Mouse (Mus musculus) adrenal gland (tissue): ENCODE measurements around the gene Ccdc146.

ENCODE experiments used
- intact Hi-C: fragments of 180-260 bp; cut with DNase I; formaldehyde crosslinking; loops from one replicate; pipeline ENCODE4 v1.15.1; 2025
- long read RNA-seq, 2 experiments: library from polyadenylated mRNA; unstranded; transcript quantifications; one replicate each; pipeline ENCODE4 v2.0.0; 2020; ENCODE audit warnings: borderline replicate concordance in 1 of 2; ENCODE audit not compliant: insufficient replicate concordance in 1 of 2

The Ccdc146 gene
- long read RNA-seq, experiment 1: 0 reads
- long read RNA-seq, experiment 2: 0 reads

DNA sequence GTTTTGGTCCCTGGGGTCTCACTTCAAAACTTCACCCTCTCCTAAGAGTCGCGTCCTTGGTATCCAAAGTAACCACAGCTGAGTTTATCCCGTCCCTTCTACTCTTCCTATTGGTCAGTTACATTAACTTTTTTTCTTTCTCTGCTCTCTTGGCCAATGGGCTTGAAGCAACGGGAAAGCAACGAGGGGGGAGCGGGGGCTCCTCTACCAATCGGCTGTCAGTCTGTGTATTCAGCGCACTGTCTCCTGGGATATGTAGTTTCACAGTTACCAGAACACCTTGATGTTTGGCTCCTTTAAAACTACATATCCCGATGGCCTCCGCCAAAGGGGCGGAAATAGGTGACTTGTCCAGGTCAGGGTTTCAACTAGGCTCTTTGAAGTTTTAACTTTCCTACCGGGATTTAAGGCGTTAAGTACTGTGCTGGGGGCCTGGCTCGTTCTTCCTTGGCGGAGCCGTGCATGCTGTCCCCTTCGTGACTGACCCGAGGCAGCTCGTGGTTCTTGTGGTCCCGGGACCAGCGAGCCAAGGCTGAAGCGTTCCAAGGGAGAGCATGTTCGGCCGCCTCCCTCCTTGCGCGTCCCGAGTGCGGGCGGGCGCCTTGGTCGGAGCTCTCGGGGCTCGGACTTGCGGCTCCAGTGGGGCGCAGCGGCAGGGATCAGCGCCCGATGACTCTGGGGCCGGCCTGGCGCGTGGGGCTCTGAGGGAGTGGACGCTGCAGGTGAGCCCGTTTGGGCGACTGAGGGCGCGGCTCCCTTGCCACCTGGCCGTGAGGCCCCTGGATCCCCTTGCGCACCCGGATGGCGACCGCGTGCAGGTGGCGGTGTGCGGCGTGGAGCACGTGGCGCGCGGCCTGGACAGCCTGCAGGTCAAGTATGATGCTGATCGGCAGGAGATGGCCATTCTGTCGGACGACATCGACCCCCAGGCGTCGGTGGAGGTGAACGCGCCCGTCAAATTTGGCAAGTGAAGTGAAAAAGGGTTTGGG is at the start of gene Ccdc146, which contains the start of gene Fam185a:
Gene Ccdc146 (minus strand): TSS at position 64 of the 989 bp plus-strand sequence.
Gene Fam185a (plus strand): TSS at position 345 of the 989 bp plus-strand sequence.
- intact Hi-C loops: loop anchor here (5.0 kb wide), 2 partner anchors 153 to 162 kb away; no protein-coding TSS in a partner anchor

DNA sequence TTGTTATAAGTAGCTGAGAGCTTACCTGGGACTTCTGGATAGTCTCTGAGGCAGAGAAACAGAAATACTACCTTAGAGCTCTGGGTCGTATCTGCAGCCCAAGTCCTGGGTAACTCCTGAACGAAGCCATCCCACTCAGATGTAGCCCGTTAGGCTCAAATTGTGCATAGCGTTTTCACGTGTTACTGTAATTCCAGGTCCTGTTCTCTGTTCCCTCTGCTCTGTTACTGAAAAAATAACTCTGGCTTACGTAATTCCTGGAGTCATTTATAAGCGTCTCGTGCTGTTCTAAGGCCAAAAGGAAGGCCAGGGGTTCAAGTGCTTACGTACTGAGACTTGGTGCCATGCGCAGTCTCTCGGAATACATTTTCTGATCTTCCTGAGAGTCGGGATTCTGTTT is 43.6 kb upstream of the Ccdc146 start:
- intact Hi-C loops: no loop called here

DNA sequence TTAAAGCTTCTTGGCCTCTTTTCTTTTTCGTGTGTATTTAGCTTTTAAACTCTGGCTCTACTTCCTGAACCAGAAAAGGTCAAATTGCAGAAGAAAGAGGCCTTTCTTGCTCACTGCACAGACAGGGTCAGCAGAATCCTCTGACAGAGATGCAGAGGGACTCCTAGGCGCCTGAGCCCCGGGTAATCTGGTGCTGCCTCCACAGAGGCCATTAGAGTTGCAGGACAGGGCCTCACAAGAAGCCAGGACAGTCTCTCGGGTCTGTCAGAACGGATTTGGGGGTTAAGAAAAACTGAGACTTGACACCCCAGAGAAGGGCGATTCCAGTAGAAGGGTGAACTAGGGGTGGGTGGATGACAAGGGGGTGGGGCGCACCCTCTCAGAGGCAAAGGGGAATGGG is 42.9 kb upstream of the Ccdc146 start:
- intact Hi-C loops: no loop called here

DNA sequence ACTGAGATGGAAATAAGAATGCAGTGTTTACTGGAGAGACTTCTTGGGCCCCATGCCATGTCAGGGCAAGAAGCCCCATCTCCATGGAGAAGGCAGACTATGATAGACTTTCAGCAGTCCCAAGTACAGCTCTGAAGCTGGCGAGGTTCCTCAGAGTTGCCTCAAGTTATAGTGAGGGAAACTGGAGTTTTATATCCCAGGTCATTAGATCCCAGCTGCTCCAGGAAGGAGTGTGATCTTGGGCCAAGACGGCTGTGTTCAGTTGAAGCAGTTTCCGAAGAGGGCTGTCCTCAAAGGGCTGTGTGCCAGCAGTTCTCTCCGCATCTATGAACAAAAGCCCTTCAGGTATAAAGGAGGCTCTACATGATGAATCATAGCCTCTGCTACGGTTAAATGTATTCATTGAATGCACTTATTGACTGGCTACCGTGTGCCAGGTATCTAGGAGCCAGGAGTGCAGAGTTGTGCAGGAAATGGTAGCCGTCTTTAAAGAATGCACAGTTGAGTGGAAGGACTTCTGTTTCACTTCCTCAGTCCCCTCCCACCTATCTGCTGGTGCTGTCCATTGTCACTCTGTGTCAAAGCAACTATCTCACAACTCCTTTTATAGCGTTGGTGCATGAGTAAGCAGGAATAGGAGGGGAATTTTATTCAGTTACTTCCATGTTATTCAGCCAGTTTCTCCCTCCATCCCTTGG is 16.5 kb upstream of the Ccdc146 start:
- intact Hi-C loops: no loop called here

DNA sequence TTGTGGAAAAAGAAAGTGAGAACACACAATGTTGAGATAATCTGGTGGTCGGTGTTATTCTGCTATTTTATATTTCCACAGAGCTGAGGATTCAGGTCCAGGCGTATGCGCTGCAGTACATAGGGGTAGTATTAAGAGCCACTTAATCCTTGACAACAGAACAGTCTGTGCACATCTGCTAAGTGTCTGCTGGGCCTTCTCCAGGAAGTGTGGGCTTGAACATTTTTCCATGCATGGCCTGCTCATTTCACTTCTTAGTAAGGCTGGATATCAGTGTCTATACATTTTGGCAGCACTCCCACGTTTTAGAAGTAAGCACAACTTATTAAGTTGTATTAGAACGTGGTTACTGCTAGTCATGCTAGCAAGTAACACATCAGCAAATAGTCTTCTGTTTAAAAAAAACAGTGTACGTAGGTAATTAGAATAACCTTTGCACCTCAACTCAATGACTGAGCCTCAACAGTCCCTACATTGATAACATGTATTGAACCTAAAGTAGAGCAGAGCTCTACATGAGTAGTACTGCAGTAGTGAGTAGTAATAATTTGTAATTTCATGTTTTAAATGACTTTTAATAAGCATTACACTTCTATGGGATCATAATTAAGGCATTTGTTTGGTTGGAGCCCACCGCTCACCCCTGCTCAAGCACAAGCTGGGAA is 15.1 kb upstream of the Ccdc146 start:
- intact Hi-C loops: no loop called here

DNA sequence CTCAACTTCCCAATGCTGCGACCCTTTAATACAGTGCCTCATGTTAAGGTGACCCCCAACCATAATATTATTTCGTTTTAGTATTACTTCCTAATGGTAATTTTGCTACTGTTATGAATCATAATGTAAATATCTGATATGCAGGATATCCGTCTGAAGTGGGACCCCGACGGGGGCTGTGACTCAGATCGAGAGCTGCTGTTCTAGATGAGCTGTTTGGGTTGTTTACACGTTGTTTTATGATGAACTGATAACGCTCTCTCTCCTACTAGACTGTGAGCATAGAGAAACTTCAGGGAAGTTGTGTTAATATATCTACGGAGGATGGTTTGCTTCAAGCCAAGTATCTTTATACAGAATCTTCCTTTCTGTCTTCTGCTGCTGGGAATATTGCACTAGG is 14.0 kb upstream of the Ccdc146 start:
- intact Hi-C loops: no loop called here

DNA sequence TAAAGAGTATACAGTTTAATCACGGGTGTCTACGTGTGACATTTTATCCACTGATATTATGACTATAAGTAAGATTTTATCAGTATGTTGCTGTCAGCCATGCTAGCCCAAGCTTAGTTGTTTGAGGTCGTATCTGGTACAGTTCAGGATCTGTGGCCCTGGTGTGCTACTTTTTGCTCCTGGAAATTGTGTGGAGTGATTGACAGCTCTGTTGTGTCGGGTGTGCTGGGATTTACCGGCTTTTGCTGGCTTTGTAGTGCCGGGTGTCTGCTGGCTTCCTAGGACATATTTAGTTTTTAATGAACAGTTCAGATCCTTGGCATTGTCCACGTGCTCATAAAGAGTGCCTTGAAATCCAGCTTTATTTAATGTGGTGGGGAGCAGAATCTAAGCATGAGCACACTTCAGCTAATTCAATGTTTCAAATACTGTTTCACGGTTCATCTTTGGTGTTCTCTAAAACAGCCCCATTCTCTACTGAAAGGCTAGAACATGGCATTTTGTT is 12.0 kb upstream of the Ccdc146 start:
- intact Hi-C loops: no loop called here

DNA sequence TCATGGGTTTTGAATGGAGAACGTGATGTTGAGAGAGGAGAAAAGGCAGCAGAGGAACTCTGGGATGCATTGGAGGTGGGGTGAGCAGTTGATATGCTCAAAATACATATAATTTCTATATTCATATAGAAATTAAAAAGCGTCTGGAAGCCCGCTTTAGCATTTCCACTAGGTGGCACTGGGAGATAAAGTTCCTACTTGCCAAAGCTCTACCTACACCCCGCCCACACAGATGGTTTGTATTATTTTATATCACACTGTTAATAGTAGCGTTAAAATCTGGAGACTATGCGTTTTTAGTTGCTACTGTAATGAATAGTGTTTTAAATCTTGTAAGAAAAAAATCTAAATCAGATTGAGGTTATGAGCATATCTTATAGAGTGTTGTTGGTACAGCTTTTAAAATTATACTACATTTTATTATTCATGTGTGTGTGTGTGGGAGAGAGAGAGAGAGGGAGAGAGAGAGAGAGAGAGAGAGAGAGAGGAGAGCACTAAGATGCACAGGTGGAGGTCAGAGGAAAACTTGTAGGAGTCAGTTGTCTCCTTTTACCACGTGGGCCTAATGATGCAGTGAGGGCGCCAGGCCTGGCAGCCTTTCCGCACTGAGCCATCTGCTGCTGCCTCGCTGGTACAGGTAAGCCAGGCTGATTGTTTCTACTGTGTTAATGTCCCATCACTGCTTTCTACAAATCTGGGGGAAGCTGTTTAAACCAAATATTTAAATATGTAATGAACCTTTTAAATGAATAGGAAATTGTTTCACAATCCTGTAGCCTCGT is 9.9 kb upstream of the Ccdc146 start:
- intact Hi-C loops: no loop called here

DNA sequence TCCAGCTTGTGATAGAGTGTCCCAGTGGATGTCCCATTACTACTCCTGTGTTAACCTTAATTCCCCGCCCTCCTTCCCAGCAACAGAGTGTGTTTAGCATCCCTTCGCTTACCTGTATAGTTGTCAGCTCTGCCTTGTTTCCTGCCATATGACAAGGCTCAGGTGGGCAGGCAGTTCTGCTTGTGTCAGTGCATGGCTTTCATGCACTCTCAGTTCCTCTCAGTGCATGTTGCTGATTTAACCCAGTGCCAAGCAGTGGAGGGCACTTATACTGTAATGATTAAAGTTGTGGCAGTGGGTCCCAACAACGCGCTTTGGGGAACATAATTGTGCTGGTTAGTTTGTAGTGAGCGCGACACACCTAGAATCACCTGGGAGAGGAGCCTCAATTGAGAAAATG is 2.2 kb upstream of the Ccdc146 start:
- intact Hi-C loops: loop anchor here (5.0 kb wide), 1 partner anchor 161 kb away; no protein-coding TSS in a partner anchor

DNA sequence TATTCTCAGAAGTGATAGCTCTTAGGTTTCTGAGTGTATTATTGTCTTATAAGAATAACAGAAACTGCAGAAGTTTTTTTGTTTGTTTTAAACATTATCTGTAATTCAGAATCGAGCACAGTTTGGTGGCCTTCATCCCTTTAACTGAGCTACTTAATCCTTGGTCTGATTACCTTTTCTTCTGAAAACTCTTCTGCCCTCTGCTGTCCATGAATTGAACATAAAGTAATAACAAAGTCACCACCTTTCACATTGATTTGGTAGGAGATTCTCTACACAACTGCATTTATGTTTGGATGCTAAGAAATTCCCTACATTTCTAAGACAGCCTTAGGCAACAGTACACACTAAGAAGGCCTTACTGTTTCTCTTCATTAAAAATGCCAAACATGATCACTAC is 3.9 kb downstream of the Ccdc146 start:
- intact Hi-C loops: loop anchor here (2.0 to 5.0 kb wide), 2 partner anchors 94 to 148 kb away; no protein-coding TSS in a partner anchor

DNA sequence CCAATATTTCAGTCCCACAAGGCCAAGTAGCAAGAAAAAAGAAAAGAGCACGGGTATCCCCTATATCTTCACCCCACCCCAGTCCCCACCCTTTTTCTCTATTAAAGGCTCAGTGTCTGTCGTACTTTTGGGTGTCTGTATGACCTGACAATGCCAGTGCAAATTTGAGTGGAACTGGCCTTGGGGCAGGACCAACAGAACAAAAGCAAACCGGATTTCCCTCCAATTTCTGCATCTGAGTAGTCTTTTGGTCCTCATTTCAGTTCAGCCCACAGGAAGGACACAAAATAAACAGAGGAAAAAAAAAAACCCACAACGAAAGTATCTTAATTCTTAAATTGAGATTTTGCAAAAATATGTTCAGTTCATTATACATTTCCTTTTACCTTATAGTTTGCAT is 5.9 kb downstream of the Ccdc146 start:
- intact Hi-C loops: no loop called here

DNA sequence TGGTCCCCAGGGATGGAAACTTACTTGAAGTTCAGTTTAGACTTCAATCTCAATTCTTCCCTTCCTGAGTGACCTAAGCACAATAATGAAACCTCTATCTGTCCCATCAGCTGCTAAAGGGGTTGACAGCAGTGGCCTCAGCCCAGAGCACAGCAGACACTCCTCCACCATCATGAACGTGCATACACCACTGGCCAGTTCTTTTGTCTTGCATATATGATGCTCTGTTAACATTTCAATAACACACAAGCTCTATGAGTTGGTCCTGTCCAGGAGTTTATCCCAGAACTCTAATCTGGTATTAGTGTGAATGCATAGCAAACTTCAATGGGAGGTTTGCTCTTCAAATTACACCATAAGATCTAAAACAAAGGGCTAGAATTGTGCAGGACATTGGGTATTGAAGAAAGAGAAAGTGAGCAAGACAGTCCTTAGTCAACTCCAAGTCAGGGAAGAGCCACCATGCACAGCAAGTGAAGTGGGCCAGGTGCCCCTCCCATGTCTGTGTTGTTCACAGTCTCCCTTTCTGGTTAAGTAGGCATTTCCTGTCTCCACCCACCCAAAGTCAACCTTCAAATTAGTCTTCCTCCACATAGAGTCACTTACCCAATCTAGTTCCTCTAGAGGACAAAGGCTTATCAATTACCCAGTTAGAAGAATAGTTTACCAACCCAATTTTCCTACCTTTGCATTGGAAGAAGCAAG is 10.2 kb downstream of the Ccdc146 start:
- intact Hi-C loops: no loop called here

DNA sequence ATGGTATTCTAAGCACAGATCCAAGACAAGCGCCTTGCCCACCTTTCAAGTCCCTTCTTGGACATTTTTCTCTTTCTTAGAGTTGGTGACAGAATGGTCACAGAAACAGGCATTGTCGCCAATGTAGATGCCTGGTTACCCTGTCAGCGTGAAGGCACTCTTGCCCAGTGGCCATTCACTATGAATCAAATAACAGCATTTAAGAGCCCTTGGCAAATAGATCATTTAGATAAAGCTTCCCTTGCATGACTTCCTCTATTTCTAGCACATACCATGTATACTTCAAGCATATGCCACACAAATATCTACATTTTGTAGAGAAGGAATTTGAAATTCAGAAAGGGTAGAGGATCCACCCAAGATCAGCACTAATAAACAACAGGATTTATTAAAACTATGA is 11.2 kb downstream of the Ccdc146 start:
- intact Hi-C loops: no loop called here

DNA sequence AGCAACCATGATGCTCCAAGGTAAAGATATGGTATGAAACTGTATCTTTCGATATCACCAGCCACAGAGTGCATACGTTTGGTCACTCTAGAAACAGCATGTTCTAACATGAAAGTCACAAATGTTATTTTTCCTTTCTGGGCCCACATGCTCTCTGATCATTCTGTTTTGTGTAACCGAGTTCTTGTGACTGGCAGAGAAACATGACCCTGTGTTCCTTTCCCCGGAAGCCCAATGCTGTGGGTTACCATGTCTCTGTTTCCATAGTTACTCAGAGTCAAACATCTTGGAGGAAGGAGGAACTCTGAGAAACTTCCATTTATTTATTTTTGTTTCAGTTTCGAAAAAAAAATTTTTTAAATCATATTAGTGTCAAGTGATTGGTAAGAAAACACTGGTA is 12.4 kb downstream of the Ccdc146 start:
- intact Hi-C loops: no loop called here

DNA sequence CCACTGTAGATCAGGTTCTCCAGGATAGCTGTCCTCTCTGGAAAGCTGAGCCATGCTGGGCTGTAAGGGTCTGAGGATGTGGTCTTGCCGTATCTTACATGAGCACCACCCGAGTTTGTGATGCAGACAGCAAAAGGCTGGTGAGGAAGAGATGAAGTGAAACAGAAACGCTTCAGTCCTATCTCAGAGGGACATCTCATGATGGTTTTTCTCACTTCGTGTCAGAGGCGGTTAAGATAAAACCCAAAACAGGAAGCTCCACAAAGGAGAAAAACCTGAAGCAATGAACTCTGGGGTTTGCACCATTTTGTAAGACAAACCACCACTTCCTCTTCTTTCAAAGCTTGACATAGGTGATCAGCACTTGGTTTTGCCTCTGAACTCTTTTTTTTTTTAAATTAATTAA is 13.2 kb downstream of the Ccdc146 start:
- intact Hi-C loops: no loop called here

DNA sequence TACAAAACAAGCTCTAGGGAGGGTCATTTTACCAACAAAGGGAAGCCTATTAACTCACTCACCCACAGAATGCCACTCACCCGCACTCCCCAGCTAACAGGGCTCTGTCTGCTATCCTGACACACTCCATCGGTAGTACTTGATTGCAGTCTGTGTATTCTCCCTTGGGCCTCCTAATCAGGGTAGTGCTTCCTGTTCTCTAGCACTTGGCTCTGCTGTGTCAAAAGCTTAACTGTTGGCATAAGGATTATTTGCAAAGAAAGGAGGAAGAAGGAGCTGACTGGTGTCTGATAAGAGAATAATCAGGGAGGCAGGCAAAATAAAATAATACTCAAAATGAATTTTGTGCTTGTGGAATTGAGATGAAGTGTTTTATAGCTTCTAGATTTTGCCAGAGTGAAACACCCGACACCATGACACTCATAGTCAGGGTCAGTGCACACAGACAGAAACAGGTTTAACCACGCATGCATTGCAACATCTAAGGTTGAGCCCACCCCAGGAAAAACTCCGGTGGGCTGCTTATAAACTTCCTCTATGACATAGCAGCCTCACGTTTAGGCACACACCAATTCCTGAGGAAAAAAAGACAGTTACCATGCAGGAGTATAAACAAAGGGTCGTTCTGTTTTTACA is 29.2 kb downstream of the Ccdc146 start:
- intact Hi-C loops: no loop called here

DNA sequence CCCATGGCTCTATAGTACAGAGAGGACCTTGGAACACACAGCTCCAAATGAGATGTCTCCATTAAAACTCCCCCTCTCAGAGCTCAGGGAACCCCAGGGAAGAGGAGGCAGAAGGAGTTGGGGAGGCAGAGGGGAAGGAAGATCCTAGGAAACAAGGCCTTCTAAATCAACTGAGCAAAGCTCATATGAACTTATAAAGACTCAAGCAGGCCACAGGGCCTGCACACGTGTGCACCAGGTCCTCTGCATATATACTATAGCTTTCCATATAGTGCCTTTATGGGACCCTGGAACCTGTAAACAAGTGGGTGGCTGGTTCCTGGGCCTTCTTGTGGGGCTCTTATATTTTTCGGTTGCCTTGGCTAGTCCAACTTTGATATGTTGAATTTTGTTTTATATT is 29.9 kb downstream of the Ccdc146 start:
- intact Hi-C loops: no loop called here

DNA sequence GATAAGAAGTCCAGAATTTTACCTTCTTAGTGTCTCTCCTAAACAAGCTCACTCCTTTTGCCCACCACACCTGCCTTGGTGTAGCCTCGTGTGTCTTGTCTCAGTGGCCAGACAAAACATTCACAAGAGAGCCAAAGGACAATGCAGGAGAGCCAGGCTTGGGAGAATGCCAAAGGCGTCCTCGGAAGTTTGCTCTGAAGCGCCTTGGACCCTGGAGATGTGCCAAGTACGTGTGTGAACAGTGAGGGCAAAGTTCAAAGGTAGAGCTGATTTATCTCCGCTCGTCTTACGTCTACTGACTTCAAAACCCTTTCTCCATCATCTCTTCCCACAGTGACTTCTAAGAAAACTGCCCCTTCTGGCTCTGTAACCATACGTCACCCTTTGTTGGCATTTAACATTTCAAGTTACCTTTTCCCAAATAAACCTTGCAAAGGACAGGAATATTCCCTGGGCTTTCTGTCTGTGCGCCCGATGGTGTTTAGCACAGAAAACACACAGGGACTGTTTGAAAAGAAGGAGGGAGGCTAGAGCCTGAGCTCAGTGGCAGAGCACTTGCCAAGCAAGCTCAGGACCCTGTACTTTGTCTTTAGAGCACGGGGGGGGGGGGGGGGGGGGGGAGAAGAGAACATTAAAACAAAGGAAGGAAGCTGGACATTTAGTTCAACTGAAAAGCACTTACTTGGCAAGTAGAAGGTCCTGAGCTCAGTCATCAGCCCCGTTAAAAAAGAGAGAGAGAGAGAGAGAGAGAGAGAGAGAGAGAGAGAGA is 32.7 kb downstream of the Ccdc146 start:
- intact Hi-C loops: no loop called here

DNA sequence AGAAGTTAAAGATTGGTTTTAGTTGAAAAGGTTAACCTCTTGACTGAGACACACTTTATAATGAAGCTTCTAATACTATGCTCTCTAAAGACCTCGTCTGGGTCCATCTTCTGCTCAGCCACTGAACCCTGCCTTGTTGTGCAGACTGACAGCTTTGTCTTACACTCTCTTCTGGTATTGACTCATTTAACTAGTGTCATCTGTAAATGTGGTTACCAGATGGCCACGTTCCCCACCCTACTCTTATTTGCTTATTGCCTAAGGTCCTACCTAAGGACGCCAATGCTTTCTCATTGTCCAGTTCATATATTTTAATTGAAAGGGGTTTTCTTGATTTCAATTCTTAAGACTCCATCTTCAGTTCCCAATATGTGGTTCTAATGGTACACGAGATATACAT is 35.6 kb downstream of the Ccdc146 start:
- intact Hi-C loops: no loop called here
